Mouse (Mus musculus) ES-E14 (cell line): ENCODE results near the gene Slc5a2.

ENCODE experiments used
- CHD2 ChIP-seq: IDR thresholded peaks from 2 replicates; pipeline ENCODE4 v1.6.1; 2014; ENCODE audit warnings: mild to moderate bottlenecking, low read depth, low read length, inconsistent platforms
- HCFC1 ChIP-seq: IDR thresholded peaks from 2 replicates; pipeline ENCODE4 v1.6.1; 2012; ENCODE audit warnings: low read length, inconsistent platforms, borderline replicate concordance; ENCODE audit not compliant: insufficient read depth
- MAFK ChIP-seq: IDR thresholded peaks from 2 replicates; pipeline ENCODE4 v1.6.1; 2014; ENCODE audit warnings: mild to moderate bottlenecking, low read depth, low read length, inconsistent platforms; ENCODE audit not compliant: insufficient read depth

GRCm38 (mm10) chr7:128317011-128317410, 51.6 kb downstream of the Slc5a2 start:
- TF ChIP-seq MAFK (no peak), HCFC1 (no peak), CHD2 (no peak)
